Mouse (Mus musculus): Measurements from ENCODE around the gene Ep400. TPM values are rescaled to one million over a fixed set of nuclear protein-coding genes. Genes with fewer than 3 reads are reported as not detected.

Gene Ep400
- polyA plus RNA-seq, 1 experiment, result 53.1 TPM

- Histone ChIP-seq H3K4me1 (ENCODE audit: control insufficient read depth, insufficient read depth, low read length) (no peaks in the 10 kb centered on the region), H3K27ac (ENCODE audit: insufficient read depth, low read length) (no peak overlapping the region), H3K4me3 (ENCODE audit: insufficient read depth, low read length) (no peak overlapping the region)
- TF ChIP-seq POLR2A (IDR thresholded peaks at IDR 0.05; ENCODE audit: low read depth, low read length) (no peak), CTCF (IDR thresholded peaks at IDR 0.05; ENCODE audit: borderline replicate concordance, insufficient read depth, low read length) (no peak)
These were observed 61.3 kb downstream of the Ep400 start for GRCm38 (mm10) chr5:110709256-110709655.

GRCm38 (mm10) chr5:110704004-110704403 lies 66.5 kb downstream of the Ep400 start:
- Histone ChIP-seq H3K4me1 (ENCODE audit: control insufficient read depth, insufficient read depth, low read length) (no peaks in the 10 kb centered on the region; the same call in 1 of the 2 replicates), H3K27ac (ENCODE audit: insufficient read depth, low read length) (no peak overlapping the region)
- TF ChIP-seq POLR2A (IDR thresholded peaks at IDR 0.05; ENCODE audit: low read depth, low read length) (no peak), CTCF (IDR thresholded peaks at IDR 0.05; ENCODE audit: borderline replicate concordance, insufficient read depth, low read length) (no peak)

GRCm38 (mm10) chr5:110698617-110699016 lies 71.9 kb downstream of the Ep400 start:
- no peak for TF ChIP-seq POLR2A (IDR thresholded peaks at IDR 0.05; ENCODE audit: low read depth, low read length)
- H3K4me1 ChIP-seq (ENCODE audit: control insufficient read depth, insufficient read depth, low read length), result no peaks in the 10 kb centered on the region
- no peak overlapping the region for H3K4me3 ChIP-seq (ENCODE audit: insufficient read depth, low read length)
- H3K27ac ChIP-seq (ENCODE audit: insufficient read depth, low read length), result no peak overlapping the region

More at GRCm38 (mm10) chr5:110704004-110704403, 66.5 kb downstream of the Ep400 start:
- H3K4me3 ChIP-seq (ENCODE audit: insufficient read depth, low read length), result no peak overlapping the region

GRCm38 (mm10) chr5:110682041-110682440 lies 88.5 kb downstream of the Ep400 start:
- Histone ChIP-seq H3K27ac (ENCODE audit: insufficient read depth, low read length) (no peak overlapping the region), H3K4me3 (ENCODE audit: insufficient read depth, low read length) (no peak overlapping the region), H3K4me1 (ENCODE audit: control insufficient read depth, insufficient read depth, low read length) (no peaks in the 10 kb centered on the region)
- TF ChIP-seq POLR2A (IDR thresholded peaks at IDR 0.05; ENCODE audit: low read depth, low read length) (no peak), CTCF (IDR thresholded peaks at IDR 0.05; ENCODE audit: borderline replicate concordance, insufficient read depth, low read length) (no peak)

- H3K27ac ChIP-seq (ENCODE audit: insufficient read depth, low read length), result no peak overlapping the region
- no peak overlapping the region for H3K4me3 ChIP-seq (ENCODE audit: insufficient read depth, low read length)
- H3K4me1 ChIP-seq (ENCODE audit: control insufficient read depth, insufficient read depth, low read length), result no peaks in the 10 kb centered on the region
- TF ChIP-seq CTCF (IDR thresholded peaks at IDR 0.05; ENCODE audit: borderline replicate concordance, insufficient read depth, low read length) (no peak), POLR2A (IDR thresholded peaks at IDR 0.05; ENCODE audit: low read depth, low read length) (no peak)
These were observed 104.9 kb downstream of the Ep400 start for GRCm38 (mm10) chr5:110665486-110666121.

GRCm38 (mm10) chr5:110664750-110665269 lies 105.7 kb downstream of the Ep400 start:
- TF ChIP-seq POLR2A (IDR thresholded peaks at IDR 0.05; ENCODE audit: low read depth, low read length) (no peak), CTCF (IDR thresholded peaks at IDR 0.05; ENCODE audit: borderline replicate concordance, insufficient read depth, low read length) (no peak)
- Histone ChIP-seq H3K4me3 (ENCODE audit: insufficient read depth, low read length) (no peak overlapping the region), H3K27ac (ENCODE audit: insufficient read depth, low read length) (no peak overlapping the region), H3K4me1 (ENCODE audit: control insufficient read depth, insufficient read depth, low read length) (peaks cover 3% of the 10 kb centered on the region)

GRCm38 (mm10) chr5:110664041-110664440 lies 106.5 kb downstream of the Ep400 start:
- Histone ChIP-seq H3K4me1 (ENCODE audit: control insufficient read depth, insufficient read depth, low read length) (peaks cover 3% of the 10 kb centered on the region), H3K4me3 (ENCODE audit: insufficient read depth, low read length) (no peak overlapping the region), H3K27ac (ENCODE audit: insufficient read depth, low read length) (no peak overlapping the region)
- TF ChIP-seq POLR2A (IDR thresholded peaks at IDR 0.05; ENCODE audit: low read depth, low read length), result no peak
- no peak for TF ChIP-seq CTCF (IDR thresholded peaks at IDR 0.05; ENCODE audit: borderline replicate concordance, insufficient read depth, low read length)

- TF ChIP-seq POLR2A (IDR thresholded peaks at IDR 0.05; ENCODE audit: low read depth, low read length) (no peak), CTCF (IDR thresholded peaks at IDR 0.05; ENCODE audit: borderline replicate concordance, insufficient read depth, low read length) (no peak)
- no peak overlapping the region for H3K4me3 ChIP-seq (ENCODE audit: insufficient read depth, low read length)
- H3K4me1 ChIP-seq (ENCODE audit: control insufficient read depth, insufficient read depth, low read length), result peaks cover 3% of the 10 kb centered on the region
These were observed 110.8 kb downstream of the Ep400 start for GRCm38 (mm10) chr5:110659682-110660081.

GRCm38 (mm10) chr5:110653686-110654085 lies 116.8 kb downstream of the Ep400 start:
- TF ChIP-seq CTCF (IDR thresholded peaks at IDR 0.05; ENCODE audit: borderline replicate concordance, insufficient read depth, low read length), result no peak
- no peak for TF ChIP-seq POLR2A (IDR thresholded peaks at IDR 0.05; ENCODE audit: low read depth, low read length)
- 0 out of 2 replicates have a peak, but pooled peaks cover 5% of the 10 kb centered on the region for H3K4me1 ChIP-seq (ENCODE audit: control insufficient read depth, insufficient read depth, low read length)
- H3K27ac ChIP-seq (ENCODE audit: insufficient read depth, low read length), result no peak overlapping the region
- peak overlapping the region; percentile 82 for H3K4me3 ChIP-seq (ENCODE audit: insufficient read depth, low read length)

More at GRCm38 (mm10) chr5:110659682-110660081, 110.8 kb downstream of the Ep400 start:
- H3K27ac ChIP-seq (ENCODE audit: insufficient read depth, low read length), result peak overlapping the region; percentile 78

All from embryonic fibroblast, embryonic 13.5 days (primary cell).